Mouse (Mus musculus) c-Kit-positive CD71-positive TER-119-negative erythroid progenitor cells, embryonic 14.5 days (primary cell): ENCODE measurements at regions not wholly inside any gene's neighbourhood (a gene's known extent, or its start where the extent isn't known, plus 50 kb on each side); places are given as distances from the start of the nearest gene placed in this dataset.

Experiments used
- DNase-seq: peaks from one replicate; pipeline ENCODE4 v3.0.0-alpha.2; 2013; ENCODE audit warnings: low read depth

GRCm38 (mm10) chr5:118978921-118979630, 418.6 kb downstream of the Med13l start:
- DNase-seq, result no peak

- DNase-seq, result no peak
These were observed 420.6 kb downstream of the Med13l start for GRCm38 (mm10) chr5:118981046-118981445.

GRCm38 (mm10) chr5:118984251-118984650, 423.8 kb downstream of the Med13l start:
- DNase-seq, result no peak

- DNase-seq, result no peak
These were observed 424.4 kb downstream of the Med13l start for GRCm38 (mm10) chr5:118984797-118985408.

- no peak for DNase-seq
These were observed 427.0 kb downstream of the Med13l start for GRCm38 (mm10) chr5:118987376-118988000.

- DNase-seq, result no peak
These were observed 438.6 kb downstream of the Med13l start for GRCm38 (mm10) chr5:118999124-118999523.

GRCm38 (mm10) chr5:119005825-119006471, 445.5 kb downstream of the Med13l start:
- no peak for DNase-seq

GRCm38 (mm10) chr5:119010048-119010447, 449.6 kb downstream of the Med13l start:
- DNase-seq, result no peak

GRCm38 (mm10) chr5:119015181-119015580, 454.7 kb downstream of the Med13l start:
- no peak for DNase-seq

- DNase-seq, result no peak
These were observed 455.3 kb downstream of the Med13l start for GRCm38 (mm10) chr5:119015606-119016255.

GRCm38 (mm10) chr5:119016420-119016819, 455.9 kb downstream of the Med13l start:
- no peak for DNase-seq

- no peak for DNase-seq
These were observed 463.5 kb downstream of the Med13l start for GRCm38 (mm10) chr5:119023947-119024346.

- no peak for DNase-seq
These were observed 471.6 kb downstream of the Med13l start for GRCm38 (mm10) chr5:119032051-119032450.

GRCm38 (mm10) chr5:119044548-119044947, 484.1 kb downstream of the Med13l start:
- no peak for DNase-seq

- DNase-seq, result no peak
These were observed 487.1 kb downstream of the Med13l start for GRCm38 (mm10) chr5:119047581-119047980.

- no peak for DNase-seq
These were observed 492.0 kb downstream of the Med13l start for GRCm38 (mm10) chr5:119052354-119052996.

- DNase-seq, result no peak
These were observed 493.3 kb downstream of the Med13l start for GRCm38 (mm10) chr5:119053738-119054137.

- no peak for DNase-seq
These were observed 493.9 kb downstream of the Med13l start for GRCm38 (mm10) chr5:119054393-119054792.

GRCm38 (mm10) chr5:119055430-119055829, 495.0 kb downstream of the Med13l start:
- no peak for DNase-seq

GRCm38 (mm10) chr5:119057813-119058212, 497.3 kb downstream of the Med13l start:
- DNase-seq, result no peak

- no peak for DNase-seq
These were observed 497.9 kb downstream of the Med13l start for GRCm38 (mm10) chr5:119058231-119058851.
